Mouse (Mus musculus) forelimb bud, embryonic 11.5 days (tissue): Measurements from ENCODE around the gene Cd180.
"Not testable (repeated sequence)": the region's sequence is repeated elsewhere in the genome, so short reads cannot be mapped to it uniquely, and the experiment has no call there.

Source experiments
- DNase-seq: peaks from one replicate; pipeline ENCODE4 v3.0.0-alpha.2; 2012; ENCODE audit warnings: low read depth, low spot score

The Cd180 gene

DNA sequence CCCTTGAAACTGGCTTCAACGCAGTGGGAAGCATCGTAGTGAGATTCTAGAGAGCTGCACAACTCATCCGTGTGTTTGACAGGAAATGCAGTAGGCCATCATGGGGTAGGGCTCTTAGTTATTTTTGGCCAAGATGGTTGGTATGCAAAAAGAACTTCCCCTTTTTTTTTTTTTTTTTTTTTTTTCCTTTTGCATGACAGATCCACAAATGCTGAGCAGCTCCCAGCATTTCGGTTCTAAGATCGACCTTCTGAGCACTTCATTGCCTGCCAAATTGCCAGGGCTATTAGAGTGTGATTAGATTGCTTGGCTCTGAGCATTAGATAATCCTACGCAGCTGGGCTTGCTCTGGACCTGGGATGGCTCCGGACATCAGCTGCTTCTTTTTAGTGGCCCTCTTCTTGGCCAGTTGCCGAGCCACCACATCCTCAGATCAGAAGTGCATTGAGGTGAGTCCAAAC is at the start of gene Cd180:
Cd180 (plus strand) TSS at position 218 of the 461 bp plus-strand sequence.
- DNase-seq: no peak

DNA sequence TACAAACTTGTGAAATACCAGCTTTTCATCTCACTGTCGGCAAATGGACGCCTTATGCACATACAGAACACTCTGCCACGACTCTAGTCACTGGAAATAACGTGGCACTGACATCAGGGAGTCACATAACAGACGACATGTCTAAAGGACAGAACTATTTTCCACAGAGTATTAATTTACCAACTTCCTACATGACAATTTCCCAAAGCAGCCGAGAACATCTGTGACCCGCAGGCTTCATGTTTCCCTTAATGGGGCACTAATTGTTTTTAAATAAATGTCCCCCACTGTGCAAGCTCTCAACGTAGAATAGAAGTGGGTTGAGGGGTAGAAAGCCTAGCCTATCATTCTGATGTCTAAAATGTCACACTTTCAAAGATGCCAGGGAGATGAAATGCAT is 49.0 kb upstream of the Cd180 start:
- no peak for DNase-seq

DNA sequence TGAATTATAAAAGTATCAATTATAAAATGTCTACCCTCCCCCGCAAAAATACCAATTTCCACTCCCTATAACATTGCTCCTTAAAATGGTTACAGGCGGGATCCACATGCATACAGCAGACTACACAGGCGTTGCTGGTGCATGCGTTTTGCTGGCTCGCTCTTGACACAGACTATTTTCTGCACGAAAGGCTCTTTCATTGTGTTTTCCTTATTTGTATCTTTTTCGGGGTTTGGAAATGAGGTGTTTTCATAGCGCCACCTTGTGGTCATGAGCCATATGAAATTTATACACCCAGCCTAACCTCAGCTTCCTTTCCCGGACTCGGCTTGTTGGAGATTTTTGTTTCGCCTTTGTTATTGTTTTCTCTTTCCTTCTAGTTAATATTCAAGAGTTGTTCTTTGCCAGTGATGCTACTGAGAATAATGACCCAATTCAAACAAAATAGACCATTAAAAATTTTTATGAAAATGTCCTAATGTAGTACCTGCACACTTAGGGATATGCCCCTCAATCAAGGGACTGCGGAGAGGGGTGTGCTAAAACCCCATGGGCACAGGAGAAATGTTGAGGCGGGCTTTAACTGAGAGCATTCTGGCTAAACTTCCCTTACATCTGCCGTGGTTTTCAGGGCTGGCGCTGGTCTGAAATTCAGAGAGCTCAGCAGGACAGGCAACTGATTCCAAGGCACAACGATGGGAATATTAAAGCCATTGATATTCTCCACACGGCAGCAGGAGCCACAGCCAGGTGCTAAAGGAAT is 48.4 kb upstream of the Cd180 start:
- DNase-seq: peak; percentile 87

DNA sequence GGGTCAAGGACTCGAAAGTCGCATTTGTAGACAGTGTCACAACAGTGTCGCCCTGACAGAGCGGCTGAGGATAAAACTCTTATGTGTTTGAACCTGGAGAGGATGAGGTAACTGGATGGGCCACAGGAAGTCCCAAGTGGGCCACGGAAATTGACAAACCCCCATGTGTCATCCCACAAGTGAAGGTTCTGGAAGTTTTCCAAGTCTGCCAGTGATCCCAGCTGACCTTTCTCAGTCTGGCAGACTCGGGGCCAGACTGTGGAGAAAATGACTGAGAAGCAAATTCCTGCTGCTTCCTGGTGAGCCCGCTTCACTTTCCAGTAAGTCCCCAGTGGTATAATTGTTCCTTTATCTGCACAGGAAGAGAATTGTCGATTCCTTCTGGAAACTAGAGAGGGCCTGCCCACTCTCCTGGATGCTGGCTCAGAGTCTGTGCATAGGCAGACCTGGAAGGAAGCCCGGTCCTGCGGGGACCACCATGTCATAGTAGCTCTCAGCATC is 47.0 kb upstream of the Cd180 start:
- no peak for DNase-seq

DNA sequence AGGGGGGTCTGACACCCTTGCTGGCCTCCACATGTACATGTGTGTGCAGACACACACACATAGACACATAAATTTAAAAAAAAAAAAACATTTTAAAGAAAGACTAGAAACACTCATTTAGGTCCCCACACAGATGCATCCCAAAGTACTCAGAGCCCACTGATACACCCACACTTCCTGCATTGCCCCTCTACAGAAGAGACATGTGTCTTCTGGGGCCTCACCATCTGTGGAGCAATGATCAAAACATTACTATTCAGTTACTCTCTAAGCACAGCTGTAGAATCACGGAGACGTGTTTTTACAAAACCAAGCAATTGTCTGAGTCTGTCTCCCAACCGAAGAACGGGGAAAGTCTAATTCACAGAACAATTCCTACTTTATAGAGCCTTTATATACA is 45.8 kb upstream of the Cd180 start:
- DNase-seq: no peak

DNA sequence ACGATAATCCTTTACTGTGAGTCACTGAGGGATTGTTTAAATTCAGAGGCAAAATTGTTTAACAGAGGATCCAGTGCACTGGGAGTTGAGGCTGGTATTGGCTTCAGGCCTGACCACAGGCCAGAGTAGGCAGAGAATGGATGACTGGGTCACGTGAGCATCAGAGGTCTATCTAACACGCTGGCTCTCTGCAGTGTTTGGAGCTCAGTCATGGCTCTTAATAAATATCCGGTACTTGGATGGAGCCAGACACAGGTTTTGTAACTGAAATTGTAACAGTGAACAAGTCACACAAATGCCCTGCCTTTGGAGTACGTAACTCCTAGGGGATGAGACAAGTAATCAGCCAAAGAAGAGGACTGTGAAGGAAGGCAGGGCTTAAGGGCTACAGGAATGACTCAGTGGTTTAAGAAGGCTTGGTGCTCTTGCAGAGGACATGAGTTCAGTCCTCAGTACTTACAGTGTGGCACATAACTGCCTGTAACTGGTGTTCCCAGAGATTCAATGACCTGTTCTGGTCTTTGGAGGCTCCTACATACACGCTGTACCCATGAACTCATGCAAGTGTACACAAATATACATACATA is 41.0 kb upstream of the Cd180 start:
- no peak for DNase-seq

DNA sequence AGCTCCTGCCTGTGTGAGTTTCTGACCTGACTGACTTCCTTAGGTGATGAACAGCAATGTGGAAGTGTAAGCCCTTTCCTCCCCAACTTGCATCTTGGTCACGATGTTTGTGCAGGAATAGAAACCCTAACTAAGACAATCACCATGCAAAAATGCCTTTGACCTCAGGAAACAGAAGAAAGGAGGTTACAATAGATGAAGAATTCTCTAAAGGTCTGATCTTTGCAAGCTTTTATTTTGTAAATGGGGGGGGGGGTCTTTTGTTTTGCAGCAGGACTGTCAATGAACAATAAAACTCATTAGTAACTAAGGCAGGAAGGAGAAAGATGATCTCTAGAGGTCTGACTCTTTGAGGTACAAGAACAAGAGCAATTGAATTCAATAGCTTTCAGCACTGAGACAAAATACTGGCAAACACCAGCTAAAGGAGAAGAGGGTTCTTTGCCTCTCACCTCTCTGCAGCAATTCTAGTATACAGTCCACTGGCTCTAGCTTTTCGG is 38.2 kb upstream of the Cd180 start:
- DNase-seq: no peak

DNA sequence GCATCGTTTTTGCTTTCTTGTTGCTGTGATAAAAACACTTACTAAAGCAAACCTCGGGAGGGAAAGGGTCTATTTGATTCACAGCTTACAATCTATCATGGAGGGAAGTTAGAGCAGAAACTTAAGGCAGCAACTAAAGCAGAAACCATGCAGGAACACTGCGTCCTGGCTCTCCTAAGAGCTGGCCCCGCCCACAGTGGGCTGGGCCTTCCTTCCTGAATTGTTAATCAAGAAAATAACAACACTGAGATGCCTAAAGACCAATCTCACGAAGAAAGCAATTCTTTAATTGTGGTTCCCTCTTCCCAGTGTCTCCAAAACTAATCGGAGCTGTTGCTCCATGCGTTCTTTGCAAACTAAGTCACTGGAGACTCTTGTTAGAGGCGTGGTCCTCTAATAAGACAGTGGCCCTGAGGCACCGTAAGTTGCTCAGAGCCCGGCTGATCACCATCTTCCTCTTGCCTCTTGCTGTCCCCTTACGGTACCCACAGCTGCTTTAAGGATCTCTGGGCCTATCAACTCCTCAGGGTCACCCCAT is 37.1 kb upstream of the Cd180 start:
- DNase-seq: no peak

DNA sequence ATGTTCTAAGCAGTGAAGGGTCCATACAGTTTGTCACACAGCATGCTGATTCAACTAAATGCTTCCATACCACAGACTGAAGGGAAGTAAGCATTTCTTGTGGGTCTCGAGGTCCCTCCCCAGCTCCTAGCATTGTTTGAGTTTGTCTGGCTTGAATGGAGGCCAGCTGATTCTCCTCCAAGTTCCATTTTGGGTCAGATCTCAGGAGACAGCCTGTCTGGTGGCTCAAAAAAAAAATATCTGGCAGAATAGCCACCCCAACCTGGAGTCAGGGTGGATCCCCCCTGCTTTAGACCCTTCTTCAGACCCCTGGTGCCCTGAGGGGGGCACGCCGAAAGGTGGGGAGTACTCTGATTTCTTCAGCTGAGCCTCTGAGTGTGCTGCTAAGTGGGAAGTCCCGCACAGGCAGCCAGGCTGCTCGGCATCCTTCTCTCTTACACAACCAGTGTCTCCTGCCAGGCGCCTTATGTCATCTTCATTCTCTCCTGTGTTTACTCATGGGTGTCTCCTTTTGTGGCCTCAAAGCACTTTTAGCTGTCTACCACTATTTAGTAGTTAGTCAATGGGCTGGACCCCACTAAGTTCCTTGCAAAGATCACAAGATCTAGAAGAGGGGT is 35.0 kb upstream of the Cd180 start:
- no peak for DNase-seq

DNA sequence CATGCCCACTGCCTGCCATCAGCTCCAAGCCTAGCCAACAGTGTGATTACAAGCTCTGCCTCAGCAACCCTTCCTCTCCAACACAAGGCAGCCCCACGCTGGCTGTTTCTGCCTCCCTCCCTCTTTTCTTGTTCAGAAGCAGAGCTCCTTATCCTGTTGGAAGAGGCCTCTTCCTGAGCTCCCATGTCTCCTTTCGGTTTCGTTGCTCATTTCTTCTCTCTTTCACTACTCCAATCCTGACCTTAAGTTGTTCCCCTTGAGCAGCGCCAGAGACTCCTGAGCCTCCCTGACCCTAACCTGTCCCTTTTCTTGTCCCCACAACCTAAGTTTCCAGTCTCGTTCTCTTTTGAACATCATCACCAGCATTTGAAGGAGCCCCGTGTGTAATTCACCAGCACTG is 29.3 kb upstream of the Cd180 start:
- no peak for DNase-seq

DNA sequence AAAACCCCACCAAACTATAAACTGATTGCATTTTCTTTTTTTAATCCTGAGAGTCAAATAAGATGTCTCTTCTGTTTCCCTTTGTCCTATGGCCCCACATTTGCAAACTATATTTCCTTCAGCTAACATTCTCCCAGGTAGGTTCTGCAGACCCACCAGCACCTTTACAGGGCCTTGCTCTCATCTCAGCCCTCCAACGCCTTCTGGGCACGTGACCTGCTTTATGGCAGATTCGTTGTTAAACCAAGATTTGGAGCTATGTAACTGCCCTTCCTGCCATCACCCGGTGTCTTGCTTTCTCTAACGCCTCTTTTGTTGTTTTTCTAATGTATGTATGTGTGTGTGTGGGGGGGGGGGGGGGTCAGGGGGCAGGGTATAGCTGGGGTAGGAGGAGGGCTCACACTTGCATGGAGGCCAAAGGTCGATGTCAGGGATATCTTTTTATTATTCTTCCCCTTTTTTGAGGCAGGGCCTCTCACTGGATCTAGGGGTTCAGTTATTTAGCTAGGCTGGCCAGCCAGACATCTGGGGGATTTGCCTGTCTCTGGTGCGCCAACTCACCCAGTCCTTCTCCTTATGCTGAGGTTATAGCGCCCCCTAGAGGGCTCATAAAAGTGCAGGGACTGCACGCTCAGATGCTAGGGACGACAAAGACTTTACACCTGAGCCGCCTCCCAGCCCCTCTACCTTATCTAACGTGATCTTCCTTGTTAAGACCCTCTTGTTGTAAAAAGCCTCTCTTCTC is 28.3 kb upstream of the Cd180 start:
- DNase-seq: peak; percentile 68

DNA sequence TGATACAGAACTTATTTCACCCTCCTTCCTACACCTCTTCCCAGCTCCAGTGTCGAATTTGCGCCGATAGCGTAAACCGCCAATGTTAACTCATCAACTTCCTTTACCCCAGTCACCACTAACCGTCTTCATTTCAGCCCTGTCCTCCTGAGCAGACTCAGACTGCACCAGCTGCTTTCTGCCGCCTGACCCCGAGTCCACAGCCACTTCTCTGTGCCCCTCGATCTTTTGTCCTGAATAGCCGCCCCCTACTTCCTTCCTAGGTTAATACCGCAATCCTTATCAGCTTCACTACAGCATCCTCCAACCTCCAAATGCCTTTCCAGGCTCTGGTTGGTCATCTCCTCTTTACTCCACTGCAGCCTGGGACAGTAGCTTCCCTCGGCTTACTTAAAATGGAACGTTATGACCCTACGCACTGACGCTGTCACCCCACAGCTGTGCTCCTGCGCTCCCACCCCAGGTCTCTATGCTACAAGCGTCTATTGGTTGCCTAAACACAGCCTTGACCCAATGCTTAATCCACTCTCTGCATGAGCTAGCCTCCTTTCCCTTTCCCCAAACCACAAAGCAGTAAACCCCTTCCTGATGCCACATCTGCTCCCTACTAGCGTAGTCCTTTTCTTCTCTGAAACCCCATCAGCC is 27.6 kb upstream of the Cd180 start:
- no peak for DNase-seq

DNA sequence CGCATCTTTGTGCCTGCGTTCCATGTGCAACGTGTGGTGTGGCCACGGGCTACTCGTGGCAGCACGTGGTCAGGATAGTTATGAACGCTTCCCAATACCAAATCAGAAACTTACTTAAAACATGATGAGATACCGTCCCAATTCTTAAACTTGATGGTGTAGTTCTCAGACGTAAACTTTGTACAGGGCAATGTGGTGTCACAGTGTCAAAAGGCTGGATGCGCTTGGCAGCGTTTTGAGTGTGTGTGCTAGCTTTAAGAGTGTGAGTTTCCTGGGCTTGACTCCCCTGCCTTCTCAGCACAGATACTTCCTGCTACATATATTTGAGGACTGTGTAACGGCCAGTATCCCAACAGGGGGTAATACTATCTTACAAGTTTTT is 27.1 kb upstream of the Cd180 start:
- DNase-seq: no peak

DNA sequence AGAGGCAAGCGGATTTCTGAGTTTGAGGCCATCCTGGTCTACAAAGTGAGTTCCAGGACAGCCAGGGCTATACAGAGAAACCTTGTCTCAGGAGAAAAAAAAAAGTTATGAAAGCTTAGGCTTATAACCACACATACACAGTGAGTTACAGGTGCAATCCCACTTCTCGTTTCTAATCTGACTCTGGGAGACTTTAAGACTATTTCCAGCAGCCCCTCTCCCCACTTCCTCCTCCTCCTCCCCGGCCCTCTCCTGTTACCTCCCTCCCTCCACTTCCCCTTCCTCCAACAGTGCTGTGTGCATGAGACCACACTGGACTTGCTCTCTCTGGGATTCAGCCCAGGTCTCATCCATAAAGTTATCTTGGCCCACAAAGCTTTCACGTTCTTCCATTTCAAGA is 26.6 kb upstream of the Cd180 start:
- no peak for DNase-seq

DNA sequence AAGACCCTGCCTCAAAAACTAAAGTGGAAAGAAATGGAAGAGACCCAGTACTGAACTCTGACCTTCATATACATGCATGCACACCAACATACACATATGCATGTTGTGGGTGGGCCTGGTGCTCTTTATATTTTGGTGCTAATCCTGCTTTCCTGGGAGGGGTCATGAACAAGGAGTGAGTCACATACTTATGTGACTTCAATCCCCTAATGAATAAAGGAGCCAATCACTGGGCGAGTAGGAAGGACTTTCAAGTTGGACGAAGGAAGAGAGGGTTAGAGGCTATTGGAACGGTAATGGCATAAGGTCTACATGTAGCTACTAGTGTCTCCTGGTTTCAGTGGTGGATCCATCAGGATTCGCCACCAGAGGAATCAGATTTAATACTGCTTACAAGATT is 26.0 kb upstream of the Cd180 start:
- DNase-seq: no peak

DNA sequence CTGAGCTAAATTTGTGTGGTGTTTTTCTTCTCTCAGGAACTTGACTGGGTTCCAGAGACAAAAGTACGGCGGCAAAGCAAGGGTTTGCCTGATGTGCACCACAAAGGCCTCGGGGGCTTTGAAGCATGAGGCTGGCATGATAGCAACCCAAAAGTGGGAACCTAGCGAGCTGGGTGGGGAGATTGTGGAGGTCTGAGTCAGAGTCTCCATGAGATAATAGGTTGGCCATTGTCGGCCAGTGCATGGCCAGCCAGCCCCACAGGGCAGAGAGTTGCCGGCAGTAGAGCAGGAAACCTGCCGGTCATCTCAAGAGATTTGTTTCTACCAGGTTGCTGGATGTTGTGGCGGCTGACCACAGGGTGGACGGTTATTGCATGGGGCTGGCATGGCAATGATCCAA is 25.5 kb upstream of the Cd180 start:
- no peak for DNase-seq

DNA sequence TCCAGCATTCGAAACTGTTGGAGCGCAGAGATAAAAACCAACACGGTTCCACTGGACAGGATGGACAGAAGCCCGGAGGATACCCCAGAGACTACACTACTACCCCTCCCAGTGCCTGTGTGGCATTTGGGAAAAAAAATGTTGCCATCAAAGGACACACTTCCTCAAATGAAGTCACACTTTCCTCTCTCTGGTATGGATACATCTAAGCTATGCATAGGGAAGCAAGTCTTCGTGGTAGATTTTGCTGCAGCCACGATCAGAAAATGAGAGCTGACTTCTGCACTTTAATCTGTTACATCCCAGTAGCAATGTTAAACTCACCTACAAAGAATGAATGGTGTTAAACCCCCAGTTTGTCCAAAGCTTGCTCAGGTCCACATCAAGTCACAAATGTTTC is 24.4 kb upstream of the Cd180 start:
- no peak for DNase-seq

DNA sequence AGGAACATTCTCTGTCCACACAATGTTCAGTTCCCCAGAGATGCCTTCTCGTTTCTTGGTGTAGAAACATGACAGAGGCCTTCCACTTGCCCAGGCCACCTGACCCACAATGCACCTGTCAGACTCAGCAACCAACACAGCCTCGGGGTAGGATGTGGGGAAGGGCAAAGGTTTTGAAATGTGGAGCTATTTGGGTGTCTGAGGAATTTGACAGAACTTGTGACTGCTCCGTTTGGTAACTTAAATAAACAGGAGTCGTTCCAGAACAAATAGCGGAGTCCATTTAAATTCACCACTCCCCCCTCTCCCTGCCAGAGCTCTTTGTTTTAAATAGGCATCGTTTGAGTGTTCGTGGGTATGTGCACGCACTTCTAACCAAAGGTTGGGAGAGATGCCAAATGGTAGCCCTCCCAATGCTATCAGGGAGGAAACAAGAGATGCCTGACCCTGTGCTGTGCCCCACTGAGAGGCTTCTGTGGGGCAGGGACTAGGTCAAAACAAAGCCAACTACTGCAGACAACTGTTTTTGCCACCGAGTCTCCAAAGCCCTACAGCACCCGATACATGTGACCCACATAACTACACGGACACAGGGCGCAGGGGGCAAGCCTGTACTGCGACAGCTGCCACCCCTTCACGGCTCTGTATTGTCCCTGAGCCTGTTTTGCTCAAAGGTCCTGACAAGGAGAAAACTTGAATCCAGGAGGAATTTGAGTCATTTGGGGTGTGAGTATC is 23.7 kb upstream of the Cd180 start:
- no peak for DNase-seq

DNA sequence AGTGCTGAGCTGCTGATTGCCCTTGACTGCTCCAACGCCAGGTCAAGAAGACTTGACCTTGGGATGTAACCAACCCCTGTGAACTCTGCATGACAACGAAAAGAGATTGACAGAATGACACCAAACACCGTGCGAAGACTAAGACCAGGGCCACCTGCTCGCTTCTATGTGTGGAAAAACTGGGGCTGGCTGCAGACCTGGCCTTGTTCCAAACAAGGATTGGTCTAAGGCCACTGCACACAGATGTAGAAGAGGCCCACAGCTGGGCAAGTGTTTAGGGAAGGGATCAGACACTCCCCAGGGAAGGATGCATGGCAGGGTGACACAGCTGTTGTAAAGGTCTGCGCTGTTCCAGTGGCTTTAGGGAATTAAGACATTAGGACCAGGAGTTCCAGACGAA is 22.9 kb upstream of the Cd180 start:
- no peak for DNase-seq

DNA sequence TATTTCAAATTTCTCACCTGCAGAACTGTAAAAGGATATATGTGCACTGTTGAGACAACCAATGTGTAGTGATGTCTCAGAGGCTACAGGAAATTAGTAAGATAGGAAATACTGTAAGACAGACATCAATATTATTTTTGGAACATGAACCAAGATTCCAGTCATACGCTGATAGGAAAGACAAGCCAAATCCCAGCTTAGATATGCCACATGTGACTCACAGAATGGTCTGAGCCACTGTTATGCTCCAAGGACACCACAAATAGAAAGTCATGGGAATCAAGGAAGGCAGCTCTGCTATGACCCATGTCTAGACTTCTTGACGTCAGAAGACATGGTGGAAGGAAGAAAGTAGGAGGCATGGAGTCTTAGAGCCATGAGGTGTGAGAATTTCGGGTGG is 19.3 kb upstream of the Cd180 start:
- no peak for DNase-seq

DNA sequence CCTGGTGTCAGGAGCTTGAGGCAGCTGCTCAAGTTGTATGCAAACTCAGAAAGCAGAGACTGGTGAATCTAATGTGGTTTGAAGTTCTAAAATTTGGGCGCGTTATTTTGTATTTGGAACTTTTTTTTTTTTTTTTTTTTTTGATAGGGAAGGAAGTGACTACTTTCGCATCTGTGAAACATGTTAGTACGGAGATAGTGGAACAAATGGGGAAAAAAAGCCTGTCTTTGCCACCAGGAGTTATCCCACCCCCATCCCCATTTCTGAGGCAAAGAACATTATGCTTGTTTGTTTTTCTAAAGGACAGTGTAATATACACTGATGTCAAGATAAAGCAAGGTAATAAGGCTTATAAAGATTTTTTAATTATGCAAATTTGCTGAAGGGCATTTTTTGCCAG is 15.8 kb upstream of the Cd180 start:
- DNase-seq: not testable (repeated sequence)
